Mouse (Mus musculus) ES-CJ7 (cell line): Measurements from ENCODE around the gene Gatb.

Experiments
- DNase-seq: peaks from one replicate; pipeline ENCODE4 v3.0.0; 2011; ENCODE audit warnings: low read depth, low spot score

Gatb gene

GRCm38 (mm10) chr3:85652727-85653665 lies 79.1 kb downstream of the Gatb start:
- no peak for DNase-seq

GRCm38 (mm10) chr3:85655538-85655937 lies 81.6 kb downstream of the Gatb start:
- DNase-seq = no peak

GRCm38 (mm10) chr3:85659681-85660080 lies 85.8 kb downstream of the Gatb start:
- DNase-seq = no peak

- no peak for DNase-seq
Observed at GRCm38 (mm10) chr3:85661926-85662813, 88.3 kb downstream of the Gatb start.

GRCm38 (mm10) chr3:85663826-85664225 lies 89.9 kb downstream of the Gatb start:
- no peak for DNase-seq

- no peak for DNase-seq
Observed at GRCm38 (mm10) chr3:85664591-85665171, 90.8 kb downstream of the Gatb start.

GRCm38 (mm10) chr3:85666166-85666565 lies 92.2 kb downstream of the Gatb start:
- no peak for DNase-seq

- no peak for DNase-seq
Observed at GRCm38 (mm10) chr3:85666736-85667135, 92.8 kb downstream of the Gatb start.

- no peak for DNase-seq
Observed at GRCm38 (mm10) chr3:85667683-85668082, 93.8 kb downstream of the Gatb start.

- DNase-seq = no peak
Observed at GRCm38 (mm10) chr3:85669844-85670243, 95.9 kb downstream of the Gatb start.

GRCm38 (mm10) chr3:85677133-85677532 lies 103.2 kb downstream of the Gatb start:
- DNase-seq = no peak

GRCm38 (mm10) chr3:85677952-85678351 lies 104.0 kb downstream of the Gatb start:
- DNase-seq = no peak

- no peak for DNase-seq
Observed at GRCm38 (mm10) chr3:85679312-85679933, 105.5 kb downstream of the Gatb start.

- DNase-seq = no peak
Observed at GRCm38 (mm10) chr3:85679960-85680359, 106.0 kb downstream of the Gatb start.

- no peak for DNase-seq
Observed at GRCm38 (mm10) chr3:85681136-85681535, 107.2 kb downstream of the Gatb start.

GRCm38 (mm10) chr3:85683618-85684017 lies 109.7 kb downstream of the Gatb start:
- no peak for DNase-seq

- no peak for DNase-seq
Observed at GRCm38 (mm10) chr3:85685271-85685670, 111.4 kb downstream of the Gatb start.

GRCm38 (mm10) chr3:85688341-85688740 lies 114.4 kb downstream of the Gatb start:
- DNase-seq = no peak

GRCm38 (mm10) chr3:85691134-85691533 lies 117.2 kb downstream of the Gatb start:
- DNase-seq = no peak

- no peak for DNase-seq
Observed at GRCm38 (mm10) chr3:85693013-85693412, 119.1 kb downstream of the Gatb start.

GRCm38 (mm10) chr3:85695056-85695455 lies 121.1 kb downstream of the Gatb start:
- no peak for DNase-seq

GRCm38 (mm10) chr3:85698496-85698895 lies 124.6 kb downstream of the Gatb start:
- no peak for DNase-seq
